Mouse (Mus musculus) midbrain, embryonic 11.5 days (tissue): ENCODE measurements around the gene Mylip. TPM values are rescaled to one million over a fixed set of nuclear protein-coding genes. Genes with fewer than 3 reads are reported as not detected.

Source experiments
- ATAC-seq: fragments of 200-750 bp; cut with Nextera tagmentation; 2 replicates; pipeline ENCODE4 v1.8.0; 2017; ENCODE audit warnings: moderate TSS enrichment, moderate library complexity; ENCODE audit not compliant: low FRiP score
- DNase-seq: peaks from one replicate; pipeline ENCODE4 v3.0.0; 2015; ENCODE audit warnings: low spot score; ENCODE audit errors: missing footprints
- H3K27ac ChIP-seq: fragments of 300-500 bp; sonication (generic); 2 replicates; pipeline ENCODE4 v1.5.1; 2014; ENCODE audit warnings: low read depth, low read length
- H3K27me3 ChIP-seq: fragments of 300-500 bp; sonication (generic); 2 replicates; pipeline ENCODE4 v1.6.1; 2014; ENCODE audit warnings: mild to moderate bottlenecking, low read length, moderate library complexity, mixed read lengths; ENCODE audit not compliant: control insufficient read depth, insufficient read depth
- H3K36me3 ChIP-seq: fragments of 300-500 bp; sonication (generic); 2 replicates; pipeline ENCODE4 v1.6.1; 2014; ENCODE audit warnings: mild to moderate bottlenecking, low read length, moderate library complexity, mixed read lengths; ENCODE audit not compliant: control insufficient read depth, insufficient read depth
- H3K4me1 ChIP-seq: fragments of 300-500 bp; sonication (generic); 2 replicates; pipeline ENCODE4 v1.6.1; 2014; ENCODE audit warnings: low read length; ENCODE audit not compliant: control insufficient read depth, insufficient read depth
- H3K4me2 ChIP-seq: fragments of 300-500 bp; sonication (generic); 2 replicates; pipeline ENCODE4 v1.6.1; 2014; ENCODE audit warnings: mild to moderate bottlenecking, moderate library complexity
- H3K4me3 ChIP-seq: fragments of 300-500 bp; sonication (generic); 2 replicates; pipeline ENCODE4 v1.5.1; 2014; ENCODE audit warnings: low read depth, low read length
- H3K9ac ChIP-seq: fragments of 300-500 bp; sonication (generic); 2 replicates; pipeline ENCODE4 v1.6.1; 2014; ENCODE audit warnings: low read length
- H3K9me3 ChIP-seq: fragments of 300-500 bp; sonication (generic); 2 replicates; pipeline ENCODE4 v1.6.1; 2016; ENCODE audit warnings: low read length; ENCODE audit not compliant: control insufficient read depth
- WGBS: fragments of 180-500 bp; shearing (Covaris S2); extraction: QIAGEN DNeasy Blood & Tissue Kit; methylation state at CpG from one replicate; pipeline ENCODE4 v1.1.7; 2014; 5-methylcytosine and 5-hydroxymethylcytosine counted together
- polyA plus RNA-seq: library from polyadenylated mRNA; unstranded; fragments of >200 nt; fragmentation: Nextera tagmentation; extraction: Ambion mirVana; gene quantifications from 2 replicates; pipeline ENCODE4 v1.2.1, GENCODE M21; 2014

Gene Mylip
- polyA plus RNA-seq, 1 experiment from 2014 or later, result 3.9 TPM

- H3K4me1 ChIP-seq, result no peaks in the 10 kb centered on the region
- H3K36me3 ChIP-seq, result no peaks in the 10 kb centered on the region
- H3K4me3 ChIP-seq, result no peak overlapping the region
- no peak overlapping the region for H3K27ac ChIP-seq
- H3K4me2 ChIP-seq, result no peak overlapping the region
- H3K9me3 ChIP-seq, result no peaks in the 10 kb centered on the region
- no peak for ATAC-seq
- WGBS, result 63% methylated on average over 5 of the region's 5 CpGs
- no peaks in the 10 kb centered on the region for H3K27me3 ChIP-seq
- no peak for DNase-seq
- no peak overlapping the region for H3K9ac ChIP-seq
Observed at GRCm38 (mm10) chr13:45397240-45397639, 7.7 kb downstream of the Mylip start.

- Histone ChIP-seq H3K27ac (no peak overlapping the region), H3K9me3 (no peaks in the 10 kb centered on the region), H3K36me3 (no peaks in the 10 kb centered on the region), H3K4me3 (no peak overlapping the region), H3K4me2 (no peak overlapping the region), H3K9ac (no peak overlapping the region), H3K4me1 (no peaks in the 10 kb centered on the region), H3K27me3 (no peaks in the 10 kb centered on the region)
- DNase-seq (no peak), ATAC-seq (no peak)
- WGBS, result 69% methylated on average over 16 of the region's 21 CpGs
Observed at GRCm38 (mm10) chr13:45397896-45398805, 8.6 kb downstream of the Mylip start.

- Histone ChIP-seq H3K27me3 (no peaks in the 10 kb centered on the region), H3K9me3 (no peaks in the 10 kb centered on the region), H3K36me3 (no peaks in the 10 kb centered on the region), H3K4me1 (no peaks in the 10 kb centered on the region), H3K27ac (no peak overlapping the region), H3K9ac (no peak overlapping the region), H3K4me3 (no peak overlapping the region), H3K4me2 (no peak overlapping the region)
- WGBS, result 80% methylated on average over 7 of the region's 7 CpGs
- ATAC-seq (no peak), DNase-seq (no peak)
Observed at GRCm38 (mm10) chr13:45400700-45401099, 11.2 kb downstream of the Mylip start.

GRCm38 (mm10) chr13:45401816-45402215 is 12.3 kb downstream of the Mylip start:
- WGBS, result 86% methylated on average over 7 of the region's 7 CpGs
- DNase-seq, result peak; percentile 80

GRCm38 (mm10) chr13:45402316-45403039 is 12.9 kb downstream of the Mylip start:
- Histone ChIP-seq H3K4me1 (no peaks in the 10 kb centered on the region), H3K4me2 (no peak overlapping the region), H3K4me3 (no peak overlapping the region), H3K9ac (no peak overlapping the region), H3K27me3 (no peaks in the 10 kb centered on the region), H3K27ac (no peak overlapping the region), H3K9me3 (no peaks in the 10 kb centered on the region), H3K36me3 (0 out of 2 replicates have a peak, but pooled peaks cover 2% of the 10 kb centered on the region)
- no peak for ATAC-seq
- 75% methylated on average over 6 of the region's 7 CpGs for WGBS
- DNase-seq, result peak; percentile 44

More at GRCm38 (mm10) chr13:45401816-45402215, 12.3 kb downstream of the Mylip start:
- Histone ChIP-seq H3K4me1 (no peaks in the 10 kb centered on the region), H3K36me3 (0 out of 2 replicates have a peak, but pooled peaks cover 2% of the 10 kb centered on the region), H3K27ac (no peak overlapping the region), H3K9me3 (no peaks in the 10 kb centered on the region), H3K4me2 (no peak overlapping the region), H3K4me3 (no peak overlapping the region), H3K27me3 (no peaks in the 10 kb centered on the region), H3K9ac (no peak overlapping the region)
- ATAC-seq, result no peak

GRCm38 (mm10) chr13:45404269-45404668 is 14.7 kb downstream of the Mylip start:
- Histone ChIP-seq H3K36me3 (0 out of 2 replicates have a peak, but pooled peaks cover 6% of the 10 kb centered on the region), H3K4me3 (no peak overlapping the region), H3K27ac (no peak overlapping the region), H3K4me2 (no peak overlapping the region), H3K9ac (no peak overlapping the region), H3K9me3 (no peaks in the 10 kb centered on the region), H3K27me3 (no peaks in the 10 kb centered on the region), H3K4me1 (no peaks in the 10 kb centered on the region)
- ATAC-seq (no peak), DNase-seq (peak; percentile 49)
- 89% methylated on average over 6 of the region's 6 CpGs for WGBS

- ATAC-seq, result no peak
- H3K36me3 ChIP-seq, result 0 out of 2 replicates have a peak, but pooled peaks cover 6% of the 10 kb centered on the region
- H3K27ac ChIP-seq, result no peak overlapping the region
- DNase-seq, result peak; percentile 73
- no peaks in the 10 kb centered on the region for H3K27me3 ChIP-seq
- 92% methylated on average over 6 of the region's 6 CpGs for WGBS
- no peak overlapping the region for H3K4me2 ChIP-seq
- no peak overlapping the region for H3K4me3 ChIP-seq
- no peaks in the 10 kb centered on the region for H3K9me3 ChIP-seq
- no peaks in the 10 kb centered on the region for H3K4me1 ChIP-seq
- no peak overlapping the region for H3K9ac ChIP-seq
Observed at GRCm38 (mm10) chr13:45405194-45405810, 15.8 kb downstream of the Mylip start.

- H3K27ac ChIP-seq, result no peak overlapping the region
- H3K9me3 ChIP-seq, result no peaks in the 10 kb centered on the region
- H3K36me3 ChIP-seq, result 0 out of 2 replicates have a peak, but pooled peaks cover 6% of the 10 kb centered on the region
- WGBS, result 92% methylated on average over 11 of the region's 11 CpGs
- H3K27me3 ChIP-seq, result no peaks in the 10 kb centered on the region
- H3K4me2 ChIP-seq, result no peak overlapping the region
- ATAC-seq (no peak), DNase-seq (no peak)
- no peak overlapping the region for H3K4me3 ChIP-seq
- H3K9ac ChIP-seq, result no peak overlapping the region
- H3K4me1 ChIP-seq, result no peaks in the 10 kb centered on the region
Observed at GRCm38 (mm10) chr13:45406289-45406688, 16.7 kb downstream of the Mylip start.
